Mouse (Mus musculus): ENCODE results near the gene Anks1b. TPM values are rescaled to one million over a fixed set of nuclear protein-coding genes. Genes with fewer than 3 reads are reported as not detected.

Anks1b gene
- polyA plus RNA-seq, 1 experiment from 2014 or later: 1.9 TPM

- no peak overlapping the region for H3K27ac ChIP-seq
- no peaks in the 10 kb centered on the region for H3K27me3 ChIP-seq (replicated peaks)
- no peaks in the 10 kb centered on the region for H3K9me3 ChIP-seq
- no peak for ATAC-seq (ENCODE audit: insufficient read depth, low FRiP score, low read depth)
- H3K9ac ChIP-seq: no peak overlapping the region
- H3K4me3 ChIP-seq (replicated peaks): no peak overlapping the region
- no peaks in the 10 kb centered on the region for H3K4me1 ChIP-seq
- H3K4me2 ChIP-seq: no peak overlapping the region
- H3K36me3 ChIP-seq: no peaks in the 10 kb centered on the region
- WGBS: 71% methylated on average over 1 of the region's 1 CpGs
These were observed 472.1 kb downstream of the Anks1b start for GRCm38 (mm10) chr10:90345394-90345793.

GRCm38 (mm10) chr10:90356258-90356657 is 482.9 kb downstream of the Anks1b start:
- no peaks in the 10 kb centered on the region for H3K36me3 ChIP-seq
- H3K4me2 ChIP-seq: no peak overlapping the region
- H3K27me3 ChIP-seq (replicated peaks): no peaks in the 10 kb centered on the region
- no CpG with 5 or more reads among the region's 1 CpGs for WGBS
- ATAC-seq (ENCODE audit: insufficient read depth, low FRiP score, low read depth): no peak
- H3K27ac ChIP-seq: no peak overlapping the region
- no peaks in the 10 kb centered on the region for H3K9me3 ChIP-seq
- H3K4me1 ChIP-seq: no peaks in the 10 kb centered on the region
- H3K4me3 ChIP-seq (replicated peaks): no peak overlapping the region
- no peak overlapping the region for H3K9ac ChIP-seq

GRCm38 (mm10) chr10:90357169-90357907 is 484.0 kb downstream of the Anks1b start:
- Histone ChIP-seq H3K4me3 (replicated peaks) (no peak overlapping the region), H3K27me3 (replicated peaks) (no peaks in the 10 kb centered on the region), H3K27ac (no peak overlapping the region), H3K36me3 (no peaks in the 10 kb centered on the region), H3K4me2 (no peak overlapping the region), H3K4me1 (no peaks in the 10 kb centered on the region), H3K9ac (no peak overlapping the region), H3K9me3 (no peaks in the 10 kb centered on the region)
- no peak for ATAC-seq (ENCODE audit: insufficient read depth, low FRiP score, low read depth)
- WGBS: 64% methylated on average over 1 of the region's 1 CpGs

GRCm38 (mm10) chr10:90369015-90369414 is 495.7 kb downstream of the Anks1b start:
- no peak for ATAC-seq (ENCODE audit: insufficient read depth, low FRiP score, low read depth)
- Histone ChIP-seq H3K27me3 (replicated peaks) (no peaks in the 10 kb centered on the region), H3K9ac (no peak overlapping the region), H3K36me3 (no peaks in the 10 kb centered on the region), H3K27ac (no peak overlapping the region), H3K4me2 (no peak overlapping the region), H3K4me3 (replicated peaks) (no peak overlapping the region), H3K4me1 (no peaks in the 10 kb centered on the region), H3K9me3 (no peaks in the 10 kb centered on the region)
- 76% methylated on average over 7 of the region's 7 CpGs for WGBS

- 88% methylated on average over 3 of the region's 3 CpGs for WGBS
- Histone ChIP-seq H3K9ac (no peak overlapping the region), H3K4me1 (no peaks in the 10 kb centered on the region), H3K27ac (no peak overlapping the region), H3K27me3 (replicated peaks) (no peaks in the 10 kb centered on the region), H3K36me3 (no peaks in the 10 kb centered on the region), H3K4me3 (replicated peaks) (no peak overlapping the region), H3K9me3 (no peaks in the 10 kb centered on the region), H3K4me2 (no peak overlapping the region)
- ATAC-seq (ENCODE audit: insufficient read depth, low FRiP score, low read depth): no peak
These were observed 497.4 kb downstream of the Anks1b start for GRCm38 (mm10) chr10:90370751-90371150.

- Histone ChIP-seq H3K9ac (no peak overlapping the region), H3K4me1 (no peaks in the 10 kb centered on the region), H3K4me3 (replicated peaks) (no peak overlapping the region), H3K4me2 (no peak overlapping the region), H3K27ac (no peak overlapping the region), H3K36me3 (no peaks in the 10 kb centered on the region), H3K9me3 (no peaks in the 10 kb centered on the region), H3K27me3 (replicated peaks) (no peaks in the 10 kb centered on the region)
- ATAC-seq (ENCODE audit: insufficient read depth, low FRiP score, low read depth): no peak; the same call in 1 of the 2 replicates
- 26% methylated on average over 4 of the region's 4 CpGs for WGBS
These were observed 500.2 kb downstream of the Anks1b start for GRCm38 (mm10) chr10:90373469-90373868.

GRCm38 (mm10) chr10:90376605-90377004 is 503.3 kb downstream of the Anks1b start:
- Histone ChIP-seq H3K36me3 (no peaks in the 10 kb centered on the region), H3K4me3 (replicated peaks) (no peak overlapping the region), H3K27ac (no peak overlapping the region), H3K9me3 (no peaks in the 10 kb centered on the region), H3K9ac (no peak overlapping the region), H3K4me2 (no peak overlapping the region), H3K27me3 (replicated peaks) (no peaks in the 10 kb centered on the region), H3K4me1 (no peaks in the 10 kb centered on the region)
- ATAC-seq (ENCODE audit: insufficient read depth, low FRiP score, low read depth): no peak
- 38% methylated on average over 1 of the region's 1 CpGs for WGBS

- Histone ChIP-seq H3K36me3 (no peaks in the 10 kb centered on the region), H3K4me1 (no peaks in the 10 kb centered on the region), H3K4me3 (replicated peaks) (no peak overlapping the region), H3K4me2 (no peak overlapping the region), H3K27me3 (replicated peaks) (no peaks in the 10 kb centered on the region), H3K9ac (no peak overlapping the region), H3K9me3 (no peaks in the 10 kb centered on the region), H3K27ac (no peak overlapping the region)
- WGBS: 85% methylated on average over 1 of the region's 1 CpGs
- ATAC-seq (ENCODE audit: insufficient read depth, low FRiP score, low read depth): no peak
These were observed 506.8 kb downstream of the Anks1b start for GRCm38 (mm10) chr10:90380062-90380461.

- ATAC-seq (ENCODE audit: insufficient read depth, low FRiP score, low read depth): no peak
- WGBS: 74% methylated on average over 8 of the region's 8 CpGs
These were observed 507.5 kb downstream of the Anks1b start for GRCm38 (mm10) chr10:90380704-90381339.

GRCm38 (mm10) chr10:90400382-90400781 is 527.1 kb downstream of the Anks1b start:
- H3K9ac ChIP-seq: no peak overlapping the region
- no peak for ATAC-seq (ENCODE audit: insufficient read depth, low FRiP score, low read depth)
- no peaks in the 10 kb centered on the region for H3K36me3 ChIP-seq
- no peaks in the 10 kb centered on the region for H3K9me3 ChIP-seq
- WGBS: 80% methylated on average over 4 of the region's 4 CpGs
- no peak overlapping the region for H3K4me3 ChIP-seq (replicated peaks)
- H3K27ac ChIP-seq: no peak overlapping the region
- no peaks in the 10 kb centered on the region for H3K27me3 ChIP-seq (replicated peaks)
- no peaks in the 10 kb centered on the region for H3K4me1 ChIP-seq
- H3K4me2 ChIP-seq: no peak overlapping the region

More at GRCm38 (mm10) chr10:90380704-90381339, 507.5 kb downstream of the Anks1b start:
- Histone ChIP-seq H3K4me1 (no peaks in the 10 kb centered on the region), H3K9me3 (no peaks in the 10 kb centered on the region), H3K9ac (no peak overlapping the region), H3K4me3 (replicated peaks) (no peak overlapping the region), H3K36me3 (no peaks in the 10 kb centered on the region), H3K27ac (no peak overlapping the region), H3K4me2 (no peak overlapping the region), H3K27me3 (replicated peaks) (no peaks in the 10 kb centered on the region)

GRCm38 (mm10) chr10:90408484-90408883 is 535.2 kb downstream of the Anks1b start:
- 73% methylated on average over 2 of the region's 2 CpGs for WGBS
- ATAC-seq (ENCODE audit: insufficient read depth, low FRiP score, low read depth): no peak
- H3K4me3 ChIP-seq (replicated peaks): no peak overlapping the region

GRCm38 (mm10) chr10:90431527-90431926 is 558.2 kb downstream of the Anks1b start:
- 52% methylated on average over 5 of the region's 5 CpGs for WGBS
- Histone ChIP-seq H3K36me3 (no peaks in the 10 kb centered on the region), H3K4me2 (no peak overlapping the region), H3K9ac (no peak overlapping the region), H3K27ac (no peak overlapping the region), H3K27me3 (replicated peaks) (no peaks in the 10 kb centered on the region), H3K4me1 (no peaks in the 10 kb centered on the region), H3K9me3 (no peaks in the 10 kb centered on the region), H3K4me3 (replicated peaks) (no peak overlapping the region)
- ATAC-seq (ENCODE audit: insufficient read depth, low FRiP score, low read depth): no peak

More at GRCm38 (mm10) chr10:90408484-90408883, 535.2 kb downstream of the Anks1b start:
- no peak overlapping the region for H3K27ac ChIP-seq
- H3K9ac ChIP-seq: no peak overlapping the region
- H3K9me3 ChIP-seq: no peaks in the 10 kb centered on the region
- no peaks in the 10 kb centered on the region for H3K36me3 ChIP-seq
- H3K4me2 ChIP-seq: no peak overlapping the region
- no peaks in the 10 kb centered on the region for H3K4me1 ChIP-seq
- no peaks in the 10 kb centered on the region for H3K27me3 ChIP-seq (replicated peaks)

All from stomach, embryonic 15.5 days (tissue).